Mouse (Mus musculus): ENCODE data around the gene Sgpp2.

- TF ChIP-seq CTCF (IDR thresholded peaks at IDR 0.05; ENCODE audit: extremely low read depth, insufficient read depth, insufficient read length, insufficient replicate concordance): no peak
- TF ChIP-seq POLR2A (IDR thresholded peaks at IDR 0.05; ENCODE audit: low read depth, low read length): no peak
These were observed at the start of gene Sgpp2 for GRCm38 (mm10) chr1:78310021-78310752.
